Mouse (Mus musculus): ENCODE measurements at regions not wholly inside any gene's neighbourhood (a gene's known extent, or its start where the extent isn't known, plus 50 kb on each side); places are given as distances from the start of the nearest gene placed in this dataset.

DNA sequence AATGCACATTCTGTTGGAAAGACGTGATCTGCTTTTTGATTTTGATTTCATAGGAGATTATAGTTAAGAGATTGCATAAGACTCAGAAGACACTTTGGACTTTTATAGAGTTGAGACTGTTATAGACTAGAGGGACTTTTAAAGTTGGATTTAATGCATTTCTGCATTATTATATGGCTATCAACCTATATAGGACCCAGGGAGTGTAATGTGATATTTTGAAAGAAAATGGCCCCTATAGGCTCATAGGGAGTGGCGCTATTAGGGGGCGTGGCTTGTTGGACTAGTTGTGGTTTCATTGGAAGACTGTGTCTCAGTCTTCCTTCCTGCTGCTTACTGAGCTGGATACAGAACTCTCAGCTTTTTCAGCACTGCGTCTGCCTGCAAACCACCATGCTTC lies 186.9 kb upstream of the Igfbp7 start:
- TF ChIP-seq CTCF (IDR thresholded peaks at IDR 0.05; ENCODE audit: low read depth, low read length) (no peak), POLR2A (IDR thresholded peaks at IDR 0.05; ENCODE audit: borderline replicate concordance, low read depth, low read length) (no peak)
